Mouse (Mus musculus): ENCODE results near the gene Prmt9. TPM values are rescaled to one million over a fixed set of nuclear protein-coding genes. Genes with fewer than 3 reads are reported as not detected.
A peak's percentile ranks its signal among the peaks of the same experiment; 100 is the strongest.

Prmt9 gene
- polyA plus RNA-seq, 1 experiment from 2014 or later, result 22.9 TPM

DNA sequence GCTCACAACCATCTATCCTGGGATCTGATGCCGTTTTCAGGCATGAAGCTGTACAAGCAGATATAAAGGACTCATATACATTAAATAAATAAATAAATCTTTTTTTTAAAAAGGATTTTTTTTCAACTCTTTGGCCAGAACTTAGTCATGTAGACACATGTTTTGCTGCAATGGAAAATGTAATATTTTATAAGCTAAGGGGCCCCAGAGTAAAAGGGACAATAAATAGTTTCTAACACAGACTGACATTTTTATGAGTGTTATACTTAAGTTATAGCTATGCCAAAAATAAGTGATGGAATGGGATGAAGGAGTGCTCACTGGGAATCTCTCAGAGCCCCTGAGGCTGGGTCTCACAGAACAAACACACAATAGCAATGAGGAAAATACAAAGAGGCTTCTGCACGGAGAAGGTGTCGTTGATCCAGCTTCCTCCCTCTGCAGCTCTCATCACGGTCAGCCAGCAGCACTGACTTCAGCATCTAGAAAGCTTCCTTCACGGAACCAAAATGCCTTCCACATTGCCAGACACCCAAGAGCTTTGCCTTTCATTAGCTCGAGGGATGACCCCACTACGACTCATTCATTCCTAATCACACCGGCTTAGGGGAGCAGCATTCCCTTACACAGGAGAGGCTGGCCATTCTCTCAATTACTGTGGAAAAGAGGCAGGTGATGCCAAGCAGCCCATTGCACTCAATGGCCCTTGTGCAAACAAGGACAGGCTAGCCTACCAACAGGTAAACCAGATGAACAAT lies 28.0 kb upstream of the Prmt9 start:
- H3K27ac ChIP-seq (replicated peaks; ENCODE audit: low read depth, low read length), result no peak overlapping the region

DNA sequence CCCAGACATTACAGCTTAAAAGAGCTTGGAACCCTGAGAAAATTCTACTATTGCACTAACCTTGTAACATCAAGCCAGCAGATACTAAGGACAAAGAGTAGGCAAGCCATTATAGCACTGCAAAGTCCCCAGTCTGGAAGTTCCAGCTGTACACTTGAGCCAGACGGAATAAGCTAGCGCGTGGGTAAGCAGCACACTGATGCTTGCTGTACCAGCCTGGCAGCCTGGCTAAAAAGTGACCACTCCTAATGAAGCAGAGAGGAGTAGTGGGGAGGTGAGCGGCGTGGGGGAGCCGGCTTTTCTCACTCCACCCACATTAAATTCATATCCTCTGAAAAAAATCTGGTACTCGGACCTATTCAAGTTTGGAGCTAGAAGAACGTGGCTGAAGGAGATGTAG lies 26.2 kb upstream of the Prmt9 start:
- no peak overlapping the region for H3K27ac ChIP-seq (replicated peaks; ENCODE audit: low read depth, low read length)
- H3K27me3 ChIP-seq (ENCODE audit: control insufficient read depth, insufficient read depth, low read length), result no peaks in the 10 kb centered on the region
- no peak for ATAC-seq (replicated peaks; ENCODE audit: insufficient number of reproducible peaks, low FRiP score, low TSS enrichment, low read depth)
- no peak overlapping the region for H3K4me3 ChIP-seq (ENCODE audit: low read depth, low read length)
- no peak overlapping the region for H3K4me2 ChIP-seq (ENCODE audit: low read depth, low read length)
- DNase-seq (ENCODE audit: low spot score), result no peak
- no peaks in the 10 kb centered on the region for H3K9me3 ChIP-seq (replicated peaks; ENCODE audit: control insufficient read depth, low read length)
- WGBS, result 90% methylated on average over 8 of the region's 8 CpGs
- no peaks in the 10 kb centered on the region for H3K36me3 ChIP-seq (replicated peaks; ENCODE audit: control insufficient read depth, insufficient read depth, low read depth, low read length)
- no peak overlapping the region for H3K9ac ChIP-seq (replicated peaks; ENCODE audit: low read length)
- no peaks in the 10 kb centered on the region for H3K4me1 ChIP-seq (ENCODE audit: control insufficient read depth, insufficient read depth, low read length)

More for the DNA sequence above, 28.0 kb upstream of the Prmt9 start:
- ATAC-seq (replicated peaks; ENCODE audit: insufficient number of reproducible peaks, low FRiP score, low TSS enrichment, low read depth) (no peak), DNase-seq (ENCODE audit: low spot score) (no peak)
- no peaks in the 10 kb centered on the region for H3K36me3 ChIP-seq (replicated peaks; ENCODE audit: control insufficient read depth, insufficient read depth, low read depth, low read length)
- H3K9ac ChIP-seq (replicated peaks; ENCODE audit: low read length), result no peak overlapping the region
- H3K9me3 ChIP-seq (replicated peaks; ENCODE audit: control insufficient read depth, low read length), result no peaks in the 10 kb centered on the region
- WGBS, result 81% methylated on average over 8 of the region's 8 CpGs
- peaks cover 3% of the 10 kb centered on the region; the same call in 1 of the 2 replicates for H3K4me1 ChIP-seq (ENCODE audit: control insufficient read depth, insufficient read depth, low read length)
- no peak overlapping the region for H3K4me2 ChIP-seq (ENCODE audit: low read depth, low read length)
- no peak overlapping the region for H3K4me3 ChIP-seq (ENCODE audit: low read depth, low read length)
- no peaks in the 10 kb centered on the region for H3K27me3 ChIP-seq (ENCODE audit: control insufficient read depth, insufficient read depth, low read length)

DNA sequence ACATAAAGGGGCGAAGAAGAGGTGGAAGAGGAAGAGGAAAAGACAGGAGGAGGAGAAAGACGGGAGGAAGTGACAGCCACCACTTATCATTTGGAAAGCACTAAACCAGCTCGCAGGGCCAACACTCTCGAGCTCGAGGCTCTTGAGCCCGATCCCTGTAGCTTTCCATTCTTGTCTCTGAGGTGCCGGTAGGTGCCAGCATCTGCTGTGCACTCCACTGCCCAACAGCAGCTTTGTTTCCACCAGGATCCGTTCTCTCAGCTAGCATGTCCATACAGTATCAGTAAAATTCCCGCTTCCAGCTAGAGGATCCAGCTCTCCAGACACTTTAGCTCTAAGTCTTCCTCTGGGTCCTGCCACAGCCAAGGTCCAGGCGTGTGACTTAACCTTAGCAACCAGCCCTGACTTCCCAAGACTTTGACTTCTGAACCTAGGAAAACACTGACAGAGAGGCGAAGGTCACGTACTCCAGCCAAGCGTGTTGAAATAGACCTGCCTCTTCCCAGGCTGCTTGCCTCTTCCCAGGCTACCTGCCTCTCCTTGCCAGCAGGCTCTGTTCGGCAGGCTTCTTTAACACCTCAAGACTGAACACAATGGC lies 25.1 kb upstream of the Prmt9 start:
- Histone ChIP-seq H3K27me3 (ENCODE audit: control insufficient read depth, insufficient read depth, low read length) (no peaks in the 10 kb centered on the region), H3K4me2 (ENCODE audit: low read depth, low read length) (no peak overlapping the region), H3K36me3 (replicated peaks; ENCODE audit: control insufficient read depth, insufficient read depth, low read depth, low read length) (no peaks in the 10 kb centered on the region), H3K4me1 (ENCODE audit: control insufficient read depth, insufficient read depth, low read length) (no peaks in the 10 kb centered on the region), H3K4me3 (ENCODE audit: low read depth, low read length) (no peak overlapping the region), H3K9me3 (replicated peaks; ENCODE audit: control insufficient read depth, low read length) (no peaks in the 10 kb centered on the region), H3K27ac (replicated peaks; ENCODE audit: low read depth, low read length) (no peak overlapping the region), H3K9ac (replicated peaks; ENCODE audit: low read length) (no peak overlapping the region)
- no peak for DNase-seq (ENCODE audit: low spot score)
- WGBS, result 84% methylated on average over 14 of the region's 14 CpGs
- no peak for ATAC-seq (replicated peaks; ENCODE audit: insufficient number of reproducible peaks, low FRiP score, low TSS enrichment, low read depth)

DNA sequence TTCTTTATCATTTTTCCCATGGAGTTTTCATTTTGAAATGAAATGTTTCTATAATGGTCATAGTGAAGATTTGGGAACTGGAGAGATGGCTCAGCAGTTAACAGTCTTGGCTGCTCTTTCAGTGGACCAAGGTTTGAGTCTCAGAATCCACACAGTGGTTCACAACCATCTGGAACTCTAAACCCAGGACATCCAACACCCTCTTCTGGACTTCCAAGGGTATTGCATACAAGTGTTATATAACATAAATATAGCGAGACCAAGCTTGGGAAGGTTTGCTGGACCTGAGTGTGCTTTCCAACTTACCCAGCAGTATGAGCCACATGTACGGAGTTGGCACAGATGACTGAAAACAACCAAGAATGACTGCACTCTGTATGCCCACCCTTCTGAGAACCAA lies 24.3 kb upstream of the Prmt9 start:
- H3K4me1 ChIP-seq (ENCODE audit: control insufficient read depth, insufficient read depth, low read length), result no peaks in the 10 kb centered on the region
- no peak overlapping the region for H3K27ac ChIP-seq (replicated peaks; ENCODE audit: low read depth, low read length)
- no peak overlapping the region for H3K9ac ChIP-seq (replicated peaks; ENCODE audit: low read length)
- WGBS, result 84% methylated on average over 2 of the region's 2 CpGs
- H3K4me2 ChIP-seq (ENCODE audit: low read depth, low read length), result no peak overlapping the region
- no peak for DNase-seq (ENCODE audit: low spot score)
- ATAC-seq (replicated peaks; ENCODE audit: insufficient number of reproducible peaks, low FRiP score, low TSS enrichment, low read depth), result no peak
- H3K9me3 ChIP-seq (replicated peaks; ENCODE audit: control insufficient read depth, low read length), result no peaks in the 10 kb centered on the region
- no peaks in the 10 kb centered on the region for H3K36me3 ChIP-seq (replicated peaks; ENCODE audit: control insufficient read depth, insufficient read depth, low read depth, low read length)
- no peak overlapping the region for H3K4me3 ChIP-seq (ENCODE audit: low read depth, low read length)
- no peaks in the 10 kb centered on the region for H3K27me3 ChIP-seq (ENCODE audit: control insufficient read depth, insufficient read depth, low read length)

DNA sequence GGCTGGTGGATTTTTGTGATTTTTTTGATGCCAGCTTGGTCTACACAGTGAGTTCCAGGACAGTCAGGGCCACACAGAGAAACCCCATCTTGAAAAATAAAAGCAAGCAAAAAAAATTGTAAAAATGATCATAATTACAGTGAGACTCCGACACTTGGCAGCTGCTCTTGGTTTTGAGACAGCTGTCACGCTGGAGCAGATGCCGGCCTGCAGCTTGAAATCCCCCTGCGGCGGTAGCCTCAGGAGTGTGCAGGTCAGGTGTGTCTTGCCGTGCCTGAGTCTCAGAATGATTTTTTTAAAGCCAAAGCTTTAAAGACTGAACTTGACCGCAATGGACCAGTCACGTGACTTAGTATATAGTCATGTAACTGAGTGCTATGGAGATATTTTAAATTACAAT lies 23.1 kb upstream of the Prmt9 start:
- H3K4me1 ChIP-seq (ENCODE audit: control insufficient read depth, insufficient read depth, low read length), result no peaks in the 10 kb centered on the region
- no peak overlapping the region for H3K9ac ChIP-seq (replicated peaks; ENCODE audit: low read length)
- 76% methylated on average over 8 of the region's 8 CpGs for WGBS
- H3K36me3 ChIP-seq (replicated peaks; ENCODE audit: control insufficient read depth, insufficient read depth, low read depth, low read length), result no peaks in the 10 kb centered on the region
- H3K9me3 ChIP-seq (replicated peaks; ENCODE audit: control insufficient read depth, low read length), result no peaks in the 10 kb centered on the region
- no peak overlapping the region for H3K4me2 ChIP-seq (ENCODE audit: low read depth, low read length)
- H3K4me3 ChIP-seq (ENCODE audit: low read depth, low read length), result no peak overlapping the region
- no peak overlapping the region for H3K27ac ChIP-seq (replicated peaks; ENCODE audit: low read depth, low read length)
- no peak for DNase-seq (ENCODE audit: low spot score)
- ATAC-seq (replicated peaks; ENCODE audit: insufficient number of reproducible peaks, low FRiP score, low TSS enrichment, low read depth), result no peak
- H3K27me3 ChIP-seq (ENCODE audit: control insufficient read depth, insufficient read depth, low read length), result no peaks in the 10 kb centered on the region

DNA sequence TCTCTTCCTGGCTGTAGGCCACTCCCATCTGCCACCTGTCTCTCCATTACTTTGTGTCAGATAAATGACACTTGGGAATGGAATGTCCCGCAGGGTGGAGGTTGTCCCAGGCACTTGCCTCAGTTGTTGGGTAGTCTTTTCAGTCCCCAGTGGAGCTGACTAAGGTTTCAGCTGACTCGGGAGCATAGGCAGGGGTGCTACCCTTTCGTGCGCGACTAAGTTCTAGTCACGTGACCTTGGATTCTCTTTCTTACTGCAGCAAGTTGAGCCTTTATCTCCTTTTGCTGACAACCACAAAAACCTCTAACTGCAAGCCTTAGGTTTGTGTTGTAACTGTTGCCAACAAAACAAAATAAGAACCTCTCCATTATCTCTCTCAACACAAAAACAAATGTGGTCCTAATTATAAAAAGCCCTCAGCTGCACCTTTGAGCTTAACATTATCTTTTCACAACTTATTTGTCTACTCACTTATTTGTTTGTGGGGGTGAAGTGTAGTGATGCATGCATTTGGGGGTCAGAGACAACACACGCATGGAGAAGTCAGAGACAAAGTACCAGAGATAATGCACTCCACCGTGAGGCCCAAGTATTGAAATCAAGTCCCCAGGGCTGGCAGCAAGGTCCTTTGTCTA lies 14.7 kb upstream of the Prmt9 start:
- Histone ChIP-seq H3K27me3 (ENCODE audit: control insufficient read depth, insufficient read depth, low read length) (no peaks in the 10 kb centered on the region), H3K4me2 (ENCODE audit: low read depth, low read length) (no peak overlapping the region), H3K4me3 (ENCODE audit: low read depth, low read length) (no peak overlapping the region), H3K9me3 (replicated peaks; ENCODE audit: control insufficient read depth, low read length) (no peaks in the 10 kb centered on the region), H3K9ac (replicated peaks; ENCODE audit: low read length) (no peak overlapping the region), H3K27ac (replicated peaks; ENCODE audit: low read depth, low read length) (no peak overlapping the region), H3K4me1 (ENCODE audit: control insufficient read depth, insufficient read depth, low read length) (no peaks in the 10 kb centered on the region), H3K36me3 (replicated peaks; ENCODE audit: control insufficient read depth, insufficient read depth, low read depth, low read length) (no peaks in the 10 kb centered on the region)
- DNase-seq (ENCODE audit: low spot score) (no peak), ATAC-seq (replicated peaks; ENCODE audit: insufficient number of reproducible peaks, low FRiP score, low TSS enrichment, low read depth) (no peak)
- 65% methylated on average over 8 of the region's 8 CpGs for WGBS

DNA sequence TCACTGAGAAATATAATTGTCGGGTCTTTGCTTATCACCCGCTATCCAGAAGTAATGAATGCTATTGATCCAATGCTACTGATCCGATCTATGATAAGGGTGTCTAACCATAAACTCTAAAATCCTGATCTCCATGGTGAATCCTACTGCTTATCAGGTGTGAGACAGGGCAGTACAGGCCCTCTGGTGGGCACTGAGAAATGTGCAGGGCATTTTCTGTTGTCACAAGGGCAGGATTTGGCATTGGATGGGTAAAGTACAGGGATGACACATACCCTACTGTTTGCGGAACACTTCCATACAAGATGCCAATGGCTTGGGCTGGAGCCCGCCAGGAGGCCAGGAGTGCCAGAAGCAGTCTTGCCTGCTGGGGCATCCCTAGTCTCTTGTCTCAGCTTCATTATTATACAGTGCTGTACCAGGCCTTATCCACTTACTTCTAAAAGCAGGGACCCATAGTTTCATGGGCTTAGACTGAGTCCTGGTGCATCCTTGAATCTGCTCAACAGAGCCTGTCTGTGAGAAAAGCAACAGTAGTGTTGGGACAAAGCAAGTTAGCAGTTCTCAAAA lies 14.1 kb upstream of the Prmt9 start:
- H3K4me2 ChIP-seq (ENCODE audit: low read depth, low read length), result no peak overlapping the region
- H3K9me3 ChIP-seq (replicated peaks; ENCODE audit: control insufficient read depth, low read length), result no peaks in the 10 kb centered on the region
- H3K4me3 ChIP-seq (ENCODE audit: low read depth, low read length), result no peak overlapping the region
- no peak overlapping the region for H3K9ac ChIP-seq (replicated peaks; ENCODE audit: low read length)
- no peaks in the 10 kb centered on the region for H3K27me3 ChIP-seq (ENCODE audit: control insufficient read depth, insufficient read depth, low read length)
- no peaks in the 10 kb centered on the region for H3K36me3 ChIP-seq (replicated peaks; ENCODE audit: control insufficient read depth, insufficient read depth, low read depth, low read length)
- ATAC-seq (replicated peaks; ENCODE audit: insufficient number of reproducible peaks, low FRiP score, low TSS enrichment, low read depth) (no peak), DNase-seq (ENCODE audit: low spot score) (peak; percentile 52)
- WGBS, result 80% methylated on average over 5 of the region's 5 CpGs
- no peaks in the 10 kb centered on the region for H3K4me1 ChIP-seq (ENCODE audit: control insufficient read depth, insufficient read depth, low read length)
- no peak overlapping the region for H3K27ac ChIP-seq (replicated peaks; ENCODE audit: low read depth, low read length)

DNA sequence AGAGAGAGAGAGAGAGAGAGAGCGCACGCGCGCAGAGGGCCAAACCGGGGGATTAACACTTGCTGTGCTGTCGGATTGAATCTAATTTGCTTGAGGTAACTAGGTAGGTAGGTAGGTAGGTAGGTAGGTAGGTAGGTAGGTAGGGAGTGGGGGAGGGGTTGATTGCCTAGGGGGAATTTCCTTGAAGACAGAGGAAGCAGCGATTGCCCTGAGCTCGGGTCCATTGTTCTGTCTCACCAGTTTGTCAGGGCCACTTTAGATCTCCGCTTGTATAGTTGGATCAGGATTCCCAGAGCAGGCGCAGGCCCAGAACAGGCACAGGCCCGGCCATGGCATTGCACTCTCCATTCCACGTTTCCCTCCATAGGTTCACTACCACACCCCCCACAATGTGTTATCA lies 12.4 kb upstream of the Prmt9 start:
- 70% methylated on average over 10 of the region's 12 CpGs for WGBS
- no peak overlapping the region for H3K27ac ChIP-seq (replicated peaks; ENCODE audit: low read depth, low read length)
- H3K36me3 ChIP-seq (replicated peaks; ENCODE audit: control insufficient read depth, insufficient read depth, low read depth, low read length), result no peaks in the 10 kb centered on the region
- H3K4me3 ChIP-seq (ENCODE audit: low read depth, low read length), result no peak overlapping the region
- H3K9ac ChIP-seq (replicated peaks; ENCODE audit: low read length), result no peak overlapping the region
- no peak for DNase-seq (ENCODE audit: low spot score)
- H3K9me3 ChIP-seq (replicated peaks; ENCODE audit: control insufficient read depth, low read length), result no peaks in the 10 kb centered on the region
- H3K4me1 ChIP-seq (ENCODE audit: control insufficient read depth, insufficient read depth, low read length), result no peaks in the 10 kb centered on the region
- no peak overlapping the region for H3K4me2 ChIP-seq (ENCODE audit: low read depth, low read length)
- no peaks in the 10 kb centered on the region for H3K27me3 ChIP-seq (ENCODE audit: control insufficient read depth, insufficient read depth, low read length)
- no peak for ATAC-seq (replicated peaks; ENCODE audit: insufficient number of reproducible peaks, low FRiP score, low TSS enrichment, low read depth)
